Mouse (Mus musculus): ENCODE measurements around the gene Lrrc26.

Lrrc26 gene

GRCm38 (mm10) chr2:25290816-25291130 is 1.1 kb downstream of the Lrrc26 start:
- in situ Hi-C loops (cut with MboI; ENCODE audit: low pct_unique_long_range_greater_than_20kb in 1 of 2, low sequenced_read_pairs in 2 of 2, unreplicated experiment in 1 of 2), result no loop called here

DNA sequence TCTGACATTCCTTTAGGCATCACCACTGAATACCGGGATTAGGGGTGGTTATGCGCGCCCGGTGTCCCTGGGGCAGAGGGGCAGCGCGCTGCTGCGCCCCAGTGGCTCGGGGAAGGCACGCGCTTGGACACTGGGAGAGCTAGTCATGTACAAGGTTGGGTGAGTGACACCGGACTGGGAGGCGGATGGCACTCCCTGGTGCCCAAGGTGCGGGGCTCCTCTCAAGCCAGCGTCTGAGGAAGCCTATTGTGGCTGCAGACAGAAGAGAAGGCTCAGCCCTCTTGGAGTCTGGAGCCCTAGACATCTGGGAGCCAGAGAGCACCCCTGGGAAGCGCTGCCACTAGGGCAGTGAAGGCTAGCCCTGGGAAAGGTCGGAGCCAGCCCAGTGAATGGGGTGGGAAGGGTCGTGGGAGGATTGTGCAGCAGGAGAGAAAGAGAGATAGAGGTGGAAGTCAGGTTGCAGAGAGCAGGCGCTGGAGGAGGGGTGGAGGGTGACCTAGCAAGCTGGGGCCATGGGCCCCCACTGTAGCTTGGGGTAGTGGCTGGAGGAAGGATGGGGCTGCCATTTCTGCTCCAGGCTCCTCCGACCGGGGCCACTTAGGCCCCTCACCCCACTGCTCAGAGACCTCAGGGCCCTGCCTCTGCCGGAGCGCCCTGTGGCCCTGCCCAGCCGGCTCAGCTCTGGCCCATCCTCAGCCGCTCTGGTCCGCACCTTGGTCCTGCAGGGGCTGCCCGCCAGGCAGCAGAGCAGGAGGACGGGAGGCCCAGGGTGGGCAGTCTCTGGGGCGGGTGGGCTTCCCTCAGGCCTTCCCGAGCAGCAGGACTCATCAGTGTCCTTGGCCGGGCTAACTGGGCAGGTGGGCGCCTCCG is 1.7 kb downstream of the Lrrc26 start:
- in situ Hi-C loops (cut with MboI; ENCODE audit: low pct_unique_long_range_greater_than_20kb in 1 of 2, low sequenced_read_pairs in 2 of 2, unreplicated experiment in 1 of 2), result no loop called here

GRCm38 (mm10) chr2:25292054-25292544 is 2.4 kb downstream of the Lrrc26 start:
- in situ Hi-C loops (cut with MboI; ENCODE audit: low pct_unique_long_range_greater_than_20kb in 1 of 2, low sequenced_read_pairs in 2 of 2, unreplicated experiment in 1 of 2), result no loop called here

GRCm38 (mm10) chr2:25292856-25293255 is 3.1 kb downstream of the Lrrc26 start:
- in situ Hi-C loops (cut with MboI; ENCODE audit: low pct_unique_long_range_greater_than_20kb in 1 of 2, low sequenced_read_pairs in 2 of 2, unreplicated experiment in 1 of 2), result no loop called here

- in situ Hi-C loops (cut with MboI; ENCODE audit: low pct_unique_long_range_greater_than_20kb in 1 of 2, low sequenced_read_pairs in 2 of 2, unreplicated experiment in 1 of 2), result no loop called here
These were observed 4.0 kb downstream of the Lrrc26 start for GRCm38 (mm10) chr2:25293706-25294105.

- in situ Hi-C loops (cut with MboI; ENCODE audit: low pct_unique_long_range_greater_than_20kb in 1 of 2, low sequenced_read_pairs in 2 of 2, unreplicated experiment in 1 of 2), result no loop called here
These were observed 7.4 kb downstream of the Lrrc26 start for GRCm38 (mm10) chr2:25297093-25297492.

DNA sequence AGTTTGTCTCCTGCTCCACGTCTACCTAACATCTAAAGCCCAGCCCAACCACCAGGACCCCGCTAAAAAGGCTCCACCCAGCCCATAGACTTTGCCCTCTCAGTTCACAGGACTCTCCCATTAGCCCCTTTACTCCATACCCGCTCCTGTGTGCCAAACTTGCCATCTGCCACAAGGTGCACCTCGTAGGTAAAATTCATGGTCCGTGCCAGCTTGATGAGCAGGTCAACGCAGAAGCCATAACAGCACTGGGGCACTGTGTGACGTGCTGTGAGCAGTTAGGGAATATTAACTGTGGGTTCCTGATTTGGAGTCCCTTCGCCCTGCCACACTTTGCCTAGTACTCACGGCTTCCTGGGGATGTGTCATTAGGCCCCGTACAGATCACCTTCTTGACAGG is 8.3 kb downstream of the Lrrc26 start:
- in situ Hi-C loops (cut with MboI; ENCODE audit: low pct_unique_long_range_greater_than_20kb in 1 of 2, low sequenced_read_pairs in 2 of 2, unreplicated experiment in 1 of 2), result no loop called here

DNA sequence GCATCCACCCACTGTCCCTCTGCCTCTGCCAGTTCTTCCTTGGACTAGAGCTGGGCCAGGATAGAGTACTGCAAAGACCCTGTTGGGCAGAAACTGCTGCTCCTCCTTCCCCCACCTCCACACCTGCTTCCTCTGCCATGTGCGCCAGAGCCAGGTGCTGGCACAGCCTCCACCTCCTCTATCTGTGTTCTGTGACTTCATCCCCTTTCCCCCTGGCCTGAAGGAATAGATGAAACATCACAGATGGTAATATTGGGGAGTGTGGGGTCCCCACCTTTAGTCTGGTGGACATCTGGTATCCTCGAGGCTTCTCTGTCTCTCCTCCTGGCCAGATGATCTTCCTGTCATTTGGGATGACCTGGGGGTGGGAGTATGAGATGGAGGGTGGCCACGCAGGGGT is 13.7 kb downstream of the Lrrc26 start:
- in situ Hi-C loops (cut with MboI; ENCODE audit: low pct_unique_long_range_greater_than_20kb in 1 of 2, low sequenced_read_pairs in 2 of 2, unreplicated experiment in 1 of 2), result no loop called here

DNA sequence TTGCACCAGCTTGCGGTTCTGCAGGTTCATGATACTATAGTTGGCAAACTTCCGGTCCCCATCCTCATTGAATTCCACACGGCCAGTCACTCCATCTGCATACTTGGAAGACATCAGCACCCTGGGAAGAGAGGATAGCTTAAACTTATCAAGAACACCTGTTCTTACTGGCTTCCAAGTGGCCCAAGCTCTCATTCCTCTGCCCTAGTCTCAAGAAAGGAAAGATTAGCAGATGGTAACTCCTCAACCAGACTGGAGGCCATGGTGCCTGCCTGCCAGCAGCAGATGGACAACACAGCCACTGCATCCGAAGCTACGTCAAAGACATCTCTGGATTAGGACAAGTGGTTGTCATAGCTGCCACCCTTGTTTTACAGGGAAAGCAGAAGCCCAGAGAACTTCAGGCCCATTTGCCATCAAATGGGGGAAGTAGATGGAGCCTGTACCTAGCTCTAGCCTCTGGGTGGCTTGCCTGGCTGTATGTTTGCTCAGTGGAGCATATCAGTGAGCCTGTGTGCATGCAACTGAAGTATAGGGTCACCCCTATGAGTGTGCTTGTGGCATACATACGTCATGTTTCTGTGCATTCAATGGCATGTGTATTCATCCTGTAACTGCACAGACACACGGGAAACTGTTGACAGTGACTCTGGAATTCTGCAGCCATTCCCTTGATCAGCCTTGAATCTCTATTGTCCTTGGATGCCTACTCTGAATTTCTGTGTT is 14.4 kb downstream of the Lrrc26 start:
- in situ Hi-C loops (cut with MboI; ENCODE audit: low pct_unique_long_range_greater_than_20kb in 1 of 2, low sequenced_read_pairs in 2 of 2, unreplicated experiment in 1 of 2), result no loop called here

DNA sequence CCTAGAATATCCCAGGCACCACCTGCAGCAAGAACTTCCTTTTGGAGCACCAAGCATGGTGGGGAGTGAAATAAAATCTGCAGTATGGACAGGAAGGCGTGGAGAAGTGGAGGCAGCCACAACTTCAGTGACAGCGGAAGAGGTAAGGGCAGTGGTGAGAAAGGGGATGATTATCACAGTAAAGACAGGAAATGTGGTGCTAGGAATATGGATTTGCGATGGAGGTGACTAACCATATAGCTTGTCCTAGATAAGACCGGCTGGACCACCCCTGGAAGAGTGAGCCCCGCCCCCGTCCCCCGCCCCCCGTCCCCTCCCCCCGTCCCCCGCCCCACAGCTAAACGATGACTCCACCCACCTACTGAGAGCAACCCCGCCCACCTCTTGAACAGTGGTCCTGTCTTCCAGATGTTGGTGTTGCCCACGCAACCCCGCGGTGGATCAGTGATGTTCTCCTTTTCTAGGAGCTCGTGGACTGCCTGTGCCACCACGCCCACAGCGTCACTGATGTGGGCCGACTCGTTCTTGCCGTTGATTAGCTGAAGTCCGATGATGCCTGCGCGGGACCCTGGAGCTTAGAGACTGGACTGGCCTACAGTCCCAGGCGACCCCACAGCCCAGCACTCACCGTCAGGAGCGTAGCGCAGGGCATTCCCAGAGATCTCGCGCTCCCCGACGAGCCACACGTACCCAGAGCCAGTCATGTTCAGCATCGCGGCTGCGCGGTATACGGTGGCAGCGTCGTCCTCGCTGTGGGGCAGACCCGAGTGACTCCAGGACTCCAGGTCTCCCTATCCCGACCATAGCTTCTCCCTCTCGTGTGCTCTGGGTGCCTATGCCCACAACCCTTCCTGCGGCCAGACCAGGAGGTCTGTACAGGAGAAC is 15.2 kb downstream of the Lrrc26 start:
- in situ Hi-C loops (cut with MboI; ENCODE audit: low pct_unique_long_range_greater_than_20kb in 1 of 2, low sequenced_read_pairs in 2 of 2, unreplicated experiment in 1 of 2), result no loop called here

DNA sequence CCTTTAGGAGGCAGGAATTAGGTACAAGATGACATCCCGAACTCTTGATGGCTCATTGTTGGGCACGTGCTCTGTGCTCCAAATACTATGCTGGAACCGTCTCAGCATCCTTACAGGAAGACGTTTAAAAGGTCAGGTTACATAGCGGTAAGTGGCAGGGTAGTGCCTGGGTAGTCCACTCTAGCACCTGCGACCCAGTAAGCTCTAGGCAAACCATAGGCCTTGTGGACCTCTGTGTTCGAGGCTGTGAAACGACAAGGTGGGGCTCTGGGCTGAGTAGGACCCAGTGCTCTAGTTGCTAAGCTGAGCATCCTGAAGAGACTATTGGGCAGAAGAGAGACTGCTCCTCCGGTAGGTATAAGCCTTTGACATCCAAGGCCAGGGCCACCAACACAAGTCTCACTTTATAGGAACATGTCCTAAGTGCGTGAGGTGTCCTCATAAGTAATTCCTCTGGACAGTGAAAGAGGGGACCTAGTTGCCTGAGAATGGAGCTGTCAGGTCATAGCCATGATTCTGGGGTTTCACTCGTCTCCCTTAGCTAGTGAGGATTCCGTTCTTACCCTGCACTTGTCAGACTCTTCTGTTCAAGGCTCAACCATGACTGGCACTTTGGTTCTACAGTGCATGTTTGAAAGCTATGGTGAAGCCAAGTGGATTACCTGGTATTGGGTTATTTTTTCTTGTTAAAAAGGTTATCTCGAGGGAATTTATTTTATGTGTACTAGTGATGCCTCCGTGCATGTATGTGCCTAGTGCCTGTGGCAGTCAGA is 16.1 kb downstream of the Lrrc26 start:
- in situ Hi-C loops (cut with MboI; ENCODE audit: low pct_unique_long_range_greater_than_20kb in 1 of 2, low sequenced_read_pairs in 2 of 2, unreplicated experiment in 1 of 2), result no loop called here

GRCm38 (mm10) chr2:25310180-25310579 is 20.5 kb downstream of the Lrrc26 start:
- in situ Hi-C loops (cut with MboI; ENCODE audit: low pct_unique_long_range_greater_than_20kb in 1 of 2, low sequenced_read_pairs in 2 of 2, unreplicated experiment in 1 of 2), result no loop called here

DNA sequence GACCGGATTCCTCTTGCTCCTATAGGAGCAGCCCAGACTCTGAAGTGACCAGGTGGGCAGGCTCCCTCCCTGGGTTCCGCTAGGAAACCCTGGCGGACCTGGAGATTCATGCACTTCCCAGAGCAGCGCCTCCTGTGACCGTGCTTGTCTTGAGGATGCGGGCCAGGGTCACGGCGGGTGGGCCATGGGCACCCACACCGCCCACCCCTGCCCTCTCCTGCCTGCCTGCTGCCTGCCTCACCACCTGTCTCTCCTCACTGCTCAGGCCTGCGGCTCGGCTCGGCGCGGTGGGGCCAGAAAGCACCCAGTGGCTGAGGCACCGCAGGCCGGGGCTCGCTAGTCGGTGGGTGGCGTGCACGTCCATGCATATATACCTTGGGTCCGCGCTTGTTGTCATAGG is 21.3 kb downstream of the Lrrc26 start:
- in situ Hi-C loops (cut with MboI; ENCODE audit: low pct_unique_long_range_greater_than_20kb in 1 of 2, low sequenced_read_pairs in 2 of 2, unreplicated experiment in 1 of 2), result no loop called here

DNA sequence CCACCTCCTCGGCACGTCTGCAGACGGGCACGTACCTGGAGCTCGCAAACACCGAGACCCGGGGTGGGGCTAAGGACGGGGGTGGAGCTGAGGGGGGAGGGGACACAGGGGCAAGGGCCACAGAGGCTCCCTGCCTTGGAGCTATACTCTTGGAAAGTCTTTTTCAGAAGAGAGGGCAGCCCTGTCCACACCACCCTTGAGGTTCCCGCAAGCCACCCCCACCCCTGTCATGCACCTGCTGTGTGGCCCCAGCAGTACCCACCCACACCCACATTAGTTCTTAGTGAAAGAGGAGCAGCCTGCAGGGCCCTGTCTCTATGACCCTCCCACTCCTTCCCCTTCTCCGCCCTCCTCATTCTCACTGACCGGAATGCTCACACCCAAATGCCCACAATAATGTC is 21.8 kb downstream of the Lrrc26 start:
- in situ Hi-C loops (cut with MboI; ENCODE audit: low pct_unique_long_range_greater_than_20kb in 1 of 2, low sequenced_read_pairs in 2 of 2, unreplicated experiment in 1 of 2), result no loop called here

DNA sequence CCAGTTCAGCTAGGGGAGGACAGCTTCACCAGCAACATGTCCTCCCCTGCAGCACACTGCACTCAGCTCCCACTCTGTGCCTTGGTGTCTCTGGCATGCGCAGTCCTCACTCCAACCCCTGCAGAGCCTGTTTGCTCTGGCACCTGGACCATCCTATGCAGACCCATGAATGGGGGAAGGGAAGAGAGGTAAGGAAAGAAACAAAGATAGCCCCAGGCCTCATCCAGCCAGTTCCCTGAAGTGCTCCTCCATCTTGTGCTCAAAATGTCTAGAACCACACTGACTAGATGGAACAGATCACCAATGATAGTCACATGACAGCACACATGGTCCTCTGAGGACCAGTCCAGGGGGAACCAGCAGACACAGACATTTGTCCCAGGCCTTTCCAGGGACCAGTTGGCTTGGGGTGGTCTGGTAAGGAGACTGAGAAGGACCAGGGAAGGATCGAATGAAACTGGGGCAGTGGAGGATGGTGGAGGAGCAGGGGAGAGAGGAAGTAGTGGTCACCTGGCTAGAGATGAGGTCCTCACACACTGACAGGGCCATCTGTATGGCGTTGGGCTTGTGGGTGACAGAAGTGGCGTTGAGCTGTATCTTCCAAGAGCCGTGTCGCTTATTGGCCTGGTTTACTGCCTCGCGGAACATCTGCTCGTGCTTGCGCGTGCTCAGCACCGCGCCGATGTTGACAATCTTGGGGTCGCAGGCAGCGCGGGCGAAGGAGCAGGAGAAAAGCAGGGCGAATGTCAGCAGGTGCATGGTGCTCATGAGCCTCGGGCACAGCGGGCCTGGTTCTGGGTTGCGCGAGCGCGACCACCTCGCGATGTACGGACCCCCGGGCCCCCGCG is 28.6 kb downstream of the Lrrc26 start:
- in situ Hi-C loops (cut with MboI; ENCODE audit: low pct_unique_long_range_greater_than_20kb in 1 of 2, low sequenced_read_pairs in 2 of 2, unreplicated experiment in 1 of 2), result no loop called here

- in situ Hi-C loops (cut with MboI; ENCODE audit: low pct_unique_long_range_greater_than_20kb in 1 of 2, low sequenced_read_pairs in 2 of 2, unreplicated experiment in 1 of 2), result no loop called here
These were observed 29.5 kb downstream of the Lrrc26 start, which contains the start of gene Grin1 for GRCm38 (mm10) chr2:25318971-25319773. Gene Grin1, minus strand, starts transcription at chr2:25319187.

GRCm38 (mm10) chr2:25320084-25320483 is 30.4 kb downstream of the Lrrc26 start:
- in situ Hi-C loops (cut with MboI; ENCODE audit: low pct_unique_long_range_greater_than_20kb in 1 of 2, low sequenced_read_pairs in 2 of 2, unreplicated experiment in 1 of 2), result no loop called here
